In the genomic region with DNA sequence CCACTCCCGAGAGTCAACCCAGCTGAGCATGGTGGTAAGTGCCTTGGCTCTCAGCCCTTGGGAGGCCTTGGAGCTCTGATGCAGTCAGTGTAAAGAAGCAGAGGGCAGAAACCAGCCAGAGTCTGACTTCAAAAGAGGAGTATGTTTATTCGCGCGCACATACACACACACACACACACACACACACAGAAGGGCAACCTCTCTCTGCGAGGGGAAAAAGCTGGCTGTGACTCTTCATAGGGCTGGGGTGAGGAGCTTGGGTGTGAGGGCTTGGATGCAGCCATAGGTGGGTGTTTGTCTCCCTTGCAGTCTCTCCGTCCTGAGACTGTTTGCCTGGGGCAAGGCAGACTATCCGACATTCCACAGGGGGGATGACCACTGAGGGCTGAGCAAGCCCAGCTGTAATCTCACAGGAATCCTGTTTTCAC, we compare ENCODE assay signal across 14 mouse cellular contexts. TPM values are rescaled to one million over a fixed set of nuclear protein-coding genes. Genes with fewer than 3 reads are reported as not detected.
A peak's percentile ranks its signal among the peaks of the same experiment; 100 is the strongest.
DNase-seq lines count a peak whose midpoint lies in the region; ATAC-seq lines count a peak whose summit lies in the region.
"Had no signal": no experiment of that assay in that cellular context is flagged by ENCODE, and none has a peak within 500 bp of the region (broad histone marks: within the 10 kb centered on the region; RNA-seq: fewer than 3 reads in every experiment).

No protein-coding gene starts in this region.

- intact Hi-C loops in heart, postnatal 10 days (cut with DNase I) = no loop called here

- H3K9ac ChIP-seq in heart, embryonic 12.5 days = no peak overlapping the region
- no peak overlapping the region for H3K9ac ChIP-seq in limb, embryonic 13.5 days
- no peak overlapping the region for H3K9ac ChIP-seq in stomach, embryonic 15.5 days
- no peak overlapping the region for H3K9ac ChIP-seq in hindbrain, embryonic 11.5 days (ENCODE audit: low read depth, low read length)
- H3K9ac ChIP-seq: midbrain, embryonic 15.5 days had no signal

- peak; percentile 45; the same call in 1 of the 2 replicates for ATAC-seq in heart, embryonic 12.5 days (ENCODE audit: insufficient number of reproducible peaks, low FRiP score)
- 0 out of 2 replicates have a peak, but pooled peaks have one; percentile 15 for ATAC-seq in limb, embryonic 13.5 days (ENCODE audit: low FRiP score, low read depth)
- ATAC-seq in stomach, embryonic 15.5 days (ENCODE audit: insufficient read depth, low FRiP score, low read depth) = peak; percentile 39; the same call in 1 of the 2 replicates
- no peak for ATAC-seq in hindbrain, embryonic 11.5 days (ENCODE audit: low FRiP score)
- ATAC-seq: forebrain, embryonic 14.5 days; midbrain, embryonic 15.5 days had no signal

- H3K4me1 ChIP-seq in heart, embryonic 12.5 days (replicated peaks) = peaks cover 9% of the 10 kb centered on the region
- H3K4me1 ChIP-seq in limb, embryonic 13.5 days = 0 out of 2 replicates have a peak, but pooled peaks cover 5% of the 10 kb centered on the region
- peaks cover 5% of the 10 kb centered on the region for H3K4me1 ChIP-seq in limb, embryonic 10.5 days
- H3K4me1 ChIP-seq in stomach, embryonic 15.5 days = no peaks in the 10 kb centered on the region
- H3K4me1 ChIP-seq in hindbrain, embryonic 11.5 days (replicated peaks; ENCODE audit: control insufficient read depth, insufficient read depth, low read length) = no peaks in the 10 kb centered on the region
- H3K4me1 ChIP-seq: midbrain, embryonic 15.5 days had no signal

- H3K27me3 ChIP-seq in heart, embryonic 12.5 days (replicated peaks) = no peaks in the 10 kb centered on the region
- no peaks in the 10 kb centered on the region for H3K27me3 ChIP-seq in limb, embryonic 13.5 days
- no peaks in the 10 kb centered on the region for H3K27me3 ChIP-seq in limb, embryonic 10.5 days (ENCODE audit: low read depth, poor library complexity, severe bottlenecking)
- no peaks in the 10 kb centered on the region for H3K27me3 ChIP-seq in stomach, embryonic 15.5 days (replicated peaks)
- H3K27me3 ChIP-seq in hindbrain, embryonic 11.5 days (ENCODE audit: control insufficient read depth, insufficient read depth, low read length) = no peaks in the 10 kb centered on the region
- H3K27me3 ChIP-seq: midbrain, embryonic 15.5 days had no signal

- no peaks in the 10 kb centered on the region for H3K36me3 ChIP-seq in heart, embryonic 12.5 days
- H3K36me3 ChIP-seq in limb, embryonic 13.5 days = no peaks in the 10 kb centered on the region
- no peaks in the 10 kb centered on the region for H3K36me3 ChIP-seq in limb, embryonic 10.5 days
- H3K36me3 ChIP-seq in stomach, embryonic 15.5 days = no peaks in the 10 kb centered on the region
- no peaks in the 10 kb centered on the region for H3K36me3 ChIP-seq in hindbrain, embryonic 11.5 days (ENCODE audit: control insufficient read depth, insufficient read depth, low read length)
- H3K36me3 ChIP-seq: midbrain, embryonic 15.5 days had no signal

- H3K27ac ChIP-seq in heart, embryonic 12.5 days (ENCODE audit: poor library complexity, severe bottlenecking) = no peak overlapping the region
- no peak overlapping the region for H3K27ac ChIP-seq in limb, embryonic 13.5 days
- no peak overlapping the region for H3K27ac ChIP-seq in limb, embryonic 10.5 days
- no peak overlapping the region for H3K27ac ChIP-seq in stomach, embryonic 15.5 days
- H3K27ac ChIP-seq in hindbrain, embryonic 11.5 days (ENCODE audit: low read depth, low read length) = no peak overlapping the region
- H3K27ac ChIP-seq: gastrocnemius, adult 2 months; midbrain, embryonic 15.5 days had no signal

- 37% methylated on average over 7 of the region's 7 CpGs for WGBS in heart, embryonic 12.5 days
- 48% methylated on average over 7 of the region's 7 CpGs for WGBS in limb, embryonic 13.5 days
- 49% methylated on average over 7 of the region's 7 CpGs for WGBS in limb, embryonic 10.5 days
- WGBS in stomach, embryonic 15.5 days = 31% methylated on average over 7 of the region's 7 CpGs
- 55% methylated on average over 7 of the region's 7 CpGs for WGBS in hindbrain, embryonic 11.5 days

- no peak overlapping the region for H3K4me2 ChIP-seq in heart, embryonic 12.5 days
- H3K4me2 ChIP-seq in limb, embryonic 13.5 days (replicated peaks) = no peak overlapping the region
- H3K4me2 ChIP-seq in stomach, embryonic 15.5 days = no peak overlapping the region
- H3K4me2 ChIP-seq in hindbrain, embryonic 11.5 days (replicated peaks; ENCODE audit: low read depth, low read length) = no peak overlapping the region
- H3K4me2 ChIP-seq: midbrain, embryonic 15.5 days had no signal

- DNase-seq in heart, postnatal 10 days = no peak
- no peak for DNase-seq in limb, embryonic 10.5 days (ENCODE audit: low spot score)
- peak; percentile 24 for DNase-seq in embryo, embryonic 10.5 days (ENCODE audit: low spot score)
- no peak for DNase-seq in hindbrain, embryonic 11.5 days (ENCODE audit: low spot score)
- DNase-seq: cerebellum, adult 18-20 months; gastrocnemius, adult 2 months; heart, adult 11 months; heart, postnatal 14 days; thymus, adult 18-20 months had no signal

- no peaks in the 10 kb centered on the region for H3K9me3 ChIP-seq in heart, embryonic 12.5 days (replicated peaks)
- no peaks in the 10 kb centered on the region for H3K9me3 ChIP-seq in limb, embryonic 13.5 days
- no peaks in the 10 kb centered on the region for H3K9me3 ChIP-seq in limb, embryonic 10.5 days (replicated peaks)
- H3K9me3 ChIP-seq in stomach, embryonic 15.5 days = no peaks in the 10 kb centered on the region
- no peaks in the 10 kb centered on the region for H3K9me3 ChIP-seq in hindbrain, embryonic 11.5 days (ENCODE audit: control insufficient read depth, low read length)
- H3K9me3 ChIP-seq: midbrain, embryonic 15.5 days had no signal

- no peak overlapping the region for H3K4me3 ChIP-seq in heart, embryonic 12.5 days
- no peak overlapping the region for H3K4me3 ChIP-seq in limb, embryonic 13.5 days
- H3K4me3 ChIP-seq in limb, embryonic 10.5 days = no peak overlapping the region
- H3K4me3 ChIP-seq in stomach, embryonic 15.5 days (replicated peaks) = no peak overlapping the region
- no peak overlapping the region for H3K4me3 ChIP-seq in hindbrain, embryonic 11.5 days (ENCODE audit: low read depth, low read length)
- H3K4me3 ChIP-seq: gastrocnemius, adult 2 months; midbrain, embryonic 15.5 days had no signal

RNA-seq across cellular contexts. Expression of gene Kifc3, which starts 18.0 kb away (rescaled TPM):
- polyA plus RNA-seq in heart, embryonic 12.5 days (2016; fragmentation: Nextera tagmentation; extraction: Ambion mirVana) = 13.4 and 16.4 TPM in 2 replicates
- total RNA-seq in heart, postnatal 10 days (2021) = 10 to 100 TPM; 64.8 to 73.9 TPM
- 15.5 and 16.8 TPM in 2 replicates for polyA plus RNA-seq in limb, embryonic 13.5 days (2015; fragmentation: Nextera tagmentation; extraction: Ambion mirVana)
- polyA plus RNA-seq in limb, embryonic 10.5 days (2016; fragmentation: Nextera tagmentation; extraction: Ambion mirVana) = 10.8 and 13.2 TPM in 2 replicates
- polyA plus RNA-seq in stomach, embryonic 15.5 days (2015; fragmentation: Nextera tagmentation; extraction: Ambion mirVana) = 21.2 and 23.1 TPM in 2 replicates
- 5.2 and 5.7 TPM in 2 replicates for polyA plus RNA-seq in hindbrain, embryonic 11.5 days (2014; fragmentation: Nextera tagmentation; extraction: Ambion mirVana)
